Mouse (Mus musculus): ENCODE data around the gene Sys1.

GRCm38 (mm10) chr2:164521841-164522240, 65.1 kb downstream of the Sys1 start:
- TF ChIP-seq CTCF (IDR thresholded peaks at IDR 0.05; ENCODE audit: control insufficient read depth, insufficient read depth, insufficient replicate concordance, low read depth, low read length), result no peak
- TF ChIP-seq POLR2A (IDR thresholded peaks at IDR 0.05; ENCODE audit: control insufficient read depth, low read depth, low read length), result no peak

Data from testis, adult 2 months (tissue).